Comparison of ENCODE assay signal across 22 mouse cellular contexts in genomic region chr1:134711061-134711460, GRCm38 (mm10).
DNase-seq lines count a peak whose midpoint lies in the region; ATAC-seq and TF ChIP-seq lines count a peak whose summit lies in the region.
"Had no signal": no experiment of that assay in that cellular context is flagged by ENCODE, and none has a peak within 500 bp of the region (broad histone marks: within the 10 kb centered on the region; RNA-seq: fewer than 3 reads in every experiment).

No protein-coding gene starts in this region.

- dilution Hi-C loops in CH12.LX (cut with MboI; ENCODE audit: extremely low pct_ligation_motif_present, extremely low pct_unique_long_range_greater_than_20kb, low sequenced_read_pairs), result no loop called here

- no peaks in the 10 kb centered on the region for H3K36me3 ChIP-seq in hindbrain, embryonic 15.5 days
- no peaks in the 10 kb centered on the region for H3K36me3 ChIP-seq in hindbrain, embryonic 16.5 days (ENCODE audit: control insufficient read depth, insufficient read depth, low read length)
- H3K36me3 ChIP-seq in CH12.LX (replicated peaks in 1 of 2; ENCODE audit: control insufficient read depth in 1 of 2, insufficient read depth in 1 of 2, low read length in 1 of 2), result no peaks in the 10 kb centered on the region
- H3K36me3 ChIP-seq: embryonic facial prominence, embryonic 12.5 days; limb, embryonic 12.5 days; liver, embryonic 12.5 days had no signal

- no peak for TF ChIP-seq EP300 in CH12.LX (IDR thresholded peaks at IDR 0.05; ENCODE audit: low read length)

- H3K9ac ChIP-seq in hindbrain, embryonic 15.5 days, result no peak overlapping the region
- H3K9ac ChIP-seq in hindbrain, embryonic 16.5 days (ENCODE audit: low read depth, low read length), result no peak overlapping the region
- no peak overlapping the region for H3K9ac ChIP-seq in CH12.LX (ENCODE audit: insufficient read depth, low read depth)
- H3K9ac ChIP-seq: embryonic facial prominence, embryonic 12.5 days; limb, embryonic 12.5 days; liver, embryonic 12.5 days had no signal

- DNase-seq in embryo, embryonic 10 days (ENCODE audit: low spot score), result peak; percentile 51
- no peak for DNase-seq in embryo, embryonic 9.5 days (ENCODE audit: extremely low spot score)
- DNase-seq in CH12.LX (ENCODE audit: extremely low read depth), result no peak
- peak; percentile 56 for DNase-seq in cerebellum, adult 9-11 months
- DNase-seq in right cerebral cortex, postnatal 36 days (ENCODE audit: low spot score in 2 of 2), result no peak
- DNase-seq in layer of hippocampus, adult 18-20 months (ENCODE audit: low spot score in 2 of 2), result no peak
- DNase-seq: adrenal gland, postnatal 14 days; heart, postnatal 10 days; kidney, adult 11 months; kidney, postnatal 4 days; lung, adult 2 months; right cerebral cortex, postnatal 25 days; thymus, adult 2 months had no signal

- no peak for TF ChIP-seq RAD21 in CH12.LX (IDR thresholded peaks at IDR 0.05; ENCODE audit: low read depth, low read length)

- no peak for TF ChIP-seq CTCF in CH12.LX (conservative IDR thresholded peaks at IDR 0.05 in 1 of 2, IDR thresholded peaks at IDR 0.05 in 1 of 2; ENCODE audit: low read depth in 2 of 2, low read length in 2 of 2)

- H3K27ac ChIP-seq in hindbrain, embryonic 15.5 days (replicated peaks), result no peak overlapping the region
- no peak overlapping the region for H3K27ac ChIP-seq in hindbrain, embryonic 16.5 days (ENCODE audit: low read depth, low read length)
- no peak overlapping the region for H3K27ac ChIP-seq in CH12.LX (ENCODE audit: insufficient read depth, low read depth)
- H3K27ac ChIP-seq: embryonic facial prominence, embryonic 12.5 days; hindbrain, postnatal 0 days; limb, embryonic 12.5 days; liver, embryonic 12.5 days had no signal

- no peak overlapping the region for H3K4me3 ChIP-seq in hindbrain, embryonic 15.5 days
- H3K4me3 ChIP-seq in hindbrain, embryonic 16.5 days (ENCODE audit: low read length), result no peak overlapping the region
- no peak overlapping the region for H3K4me3 ChIP-seq in CH12.LX (replicated peaks in 1 of 3; ENCODE audit: low read depth in 2 of 3, low read length in 2 of 3, poor library complexity in 1 of 3)
- H3K4me3 ChIP-seq: embryonic facial prominence, embryonic 12.5 days; erythroblast, embryonic 14.5 days; limb, embryonic 12.5 days; liver, embryonic 12.5 days; megakaryocyte, embryonic 14.5 days had no signal

- WGBS in hindbrain, embryonic 15.5 days, result 23% methylated on average over 7 of the region's 7 CpGs
- 30% methylated on average over 7 of the region's 7 CpGs for WGBS in hindbrain, embryonic 16.5 days

- in situ Hi-C loops in CH12.LX (cut with MboI; ENCODE audit: low pct_ligation_motif_present, low pct_unique_long_range_greater_than_20kb, low sequenced_read_pairs), result no loop called here

- no peak for TF ChIP-seq POLR2A in CH12.LX (IDR thresholded peaks at IDR 0.05; ENCODE audit: low read depth, low read length)

- H3K79me2 ChIP-seq in CH12.LX (replicated peaks; ENCODE audit: control insufficient read depth, extremely low read depth, insufficient read depth, poor library complexity, severe bottlenecking), result no peaks in the 10 kb centered on the region

- peaks cover 17% of the 10 kb centered on the region; the same call in 1 of the 2 replicates for H3K27me3 ChIP-seq in hindbrain, embryonic 15.5 days
- peaks cover 9% of the 10 kb centered on the region for H3K27me3 ChIP-seq in hindbrain, embryonic 16.5 days (replicated peaks; ENCODE audit: control insufficient read depth, insufficient read depth, low read length)
- peaks cover 96% of the 10 kb centered on the region for H3K27me3 ChIP-seq in CH12.LX (replicated peaks)

- no peak for ATAC-seq in hindbrain, embryonic 15.5 days (ENCODE audit: low FRiP score, low read depth)
- no peak for ATAC-seq in hindbrain, embryonic 16.5 days
- ATAC-seq: hindbrain, postnatal 0 days; liver, embryonic 12.5 days had no signal

- peaks cover 38% of the 10 kb centered on the region for H3K4me1 ChIP-seq in hindbrain, embryonic 15.5 days (replicated peaks)
- H3K4me1 ChIP-seq in hindbrain, embryonic 16.5 days (ENCODE audit: control insufficient read depth, insufficient read depth, low read depth, low read length), result peaks cover 21% of the 10 kb centered on the region
- peaks cover 20 to 43% of the 10 kb centered on the region in 2 experiments for H3K4me1 ChIP-seq in CH12.LX (ENCODE audit: control insufficient read depth in 1 of 2, insufficient read depth in 2 of 2)

- H3K4me2 ChIP-seq in hindbrain, embryonic 15.5 days, result peak overlapping the region; percentile 98; the same call in 1 of the 2 replicates
- no peak overlapping the region for H3K4me2 ChIP-seq in hindbrain, embryonic 16.5 days (ENCODE audit: low read length)
- H3K4me2 ChIP-seq in CH12.LX (ENCODE audit: insufficient read depth, low read depth, poor library complexity, severe bottlenecking), result no peak overlapping the region
- H3K4me2 ChIP-seq: embryonic facial prominence, embryonic 12.5 days; heart, embryonic 11.5 days; limb, embryonic 12.5 days; liver, embryonic 12.5 days had no signal

- H3K9me3 ChIP-seq in hindbrain, embryonic 15.5 days, result no peaks in the 10 kb centered on the region
- no peaks in the 10 kb centered on the region for H3K9me3 ChIP-seq in hindbrain, embryonic 16.5 days (ENCODE audit: control insufficient read depth, low read length)
- H3K9me3 ChIP-seq in CH12.LX (replicated peaks; ENCODE audit: low read length), result no peaks in the 10 kb centered on the region
- H3K9me3 ChIP-seq: embryonic facial prominence, embryonic 12.5 days; limb, embryonic 12.5 days; liver, embryonic 12.5 days; megakaryocyte, embryonic 14.5 days had no signal

TF ChIP-seq in CH12.LX, 34 proteins besides CTCF, POLR2A, EP300 and RAD21:
- TF ChIP-seq BHLHE40 (IDR thresholded peaks at IDR 0.05; ENCODE audit: low read depth, low read length) (0 out of 2 replicates have a peak, but pooled peaks have one; percentile 7), GABPA (IDR thresholded peaks at IDR 0.05; ENCODE audit: insufficient replicate concordance, low read depth, low read length) (no peak), JUND (conservative IDR thresholded peaks at IDR 0.05; ENCODE audit: low read depth, low read length) (no peak)

Comparison
In these comparisons a context has a peak if more than half of its experiments do, and no peak if none do; other contexts are left out.
1. DNase-seq: peak in embryo, embryonic 10 days (single experiment) and cerebellum, adult 9-11 months (single experiment); none in embryo, embryonic 9.5 days (single experiment), CH12.LX (single experiment), right cerebral cortex, postnatal 36 days (0 of 2) and layer of hippocampus, adult 18-20 months (0 of 2).